Mouse (Mus musculus): ENCODE results near the gene Zfp931.

DNA sequence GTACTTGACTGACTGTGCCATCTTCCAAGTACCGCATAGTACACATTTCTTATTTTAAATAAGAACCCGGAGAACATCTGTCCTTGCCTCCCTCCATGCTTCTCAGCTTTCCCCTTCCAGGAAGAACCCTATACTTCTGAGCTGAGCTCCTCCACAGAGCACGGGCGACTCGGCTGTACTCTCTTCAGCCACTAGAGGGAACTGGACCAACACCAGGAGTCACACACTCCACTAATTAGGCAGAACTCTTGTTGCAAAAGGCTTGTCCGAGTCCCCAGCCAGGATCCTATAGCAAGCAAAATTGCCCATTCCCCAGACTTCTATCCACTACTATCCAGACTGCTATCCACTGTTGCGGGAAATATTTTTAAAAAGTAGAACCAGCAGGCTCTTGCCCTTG lies 23.7 kb upstream of the Zfp931 start:
- TF ChIP-seq CTCF (IDR thresholded peaks at IDR 0.05; ENCODE audit: control insufficient read depth, insufficient read depth, insufficient read length) (no peak), MAX (IDR thresholded peaks at IDR 0.05) (no peak), CEBPB (IDR thresholded peaks at IDR 0.05; ENCODE audit: low read depth) (no peak), MYOG (IDR thresholded peaks at IDR 0.05; ENCODE audit: control insufficient read depth, extremely low read depth, insufficient read length) (no peak), FOSL1 (IDR thresholded peaks at IDR 0.05; ENCODE audit: insufficient read depth, low read length, poor library complexity, severe bottlenecking) (no peak)
